Mouse (Mus musculus) hindbrain, embryonic 10.5 days (tissue): ENCODE measurements around the gene Arid1b. TPM values are rescaled to one million over a fixed set of nuclear protein-coding genes. Genes with fewer than 3 reads are reported as not detected.

ENCODE experiments used
- DNase-seq: peaks from one replicate; pipeline ENCODE4 v3.0.0-alpha.2; 2017; ENCODE audit warnings: low spot score
- H3K27ac ChIP-seq: fragments of 300-500 bp; sonication (generic); 2 replicates; pipeline ENCODE4 v1.5.1; 2016; ENCODE audit warnings: mild to moderate bottlenecking, moderate library complexity
- H3K27me3 ChIP-seq: fragments of 300-500 bp; sonication (generic); 2 replicates; pipeline ENCODE4 v1.6.1; 2016; ENCODE audit warnings: mild to moderate bottlenecking; ENCODE audit not compliant: poor library complexity, insufficient read depth, severe bottlenecking
- H3K36me3 ChIP-seq: fragments of 300-500 bp; sonication (generic); 2 replicates; pipeline ENCODE4 v1.6.1; 2016; ENCODE audit warnings: mild to moderate bottlenecking, moderate library complexity
- H3K4me1 ChIP-seq: fragments of 300-500 bp; sonication (generic); replicated peaks from 2 replicates; pipeline ENCODE4 v1.6.1; 2016; ENCODE audit warnings: mild to moderate bottlenecking
- H3K4me3 ChIP-seq: fragments of 300-500 bp; sonication (generic); 2 replicates; pipeline ENCODE4 v1.5.1; 2016; ENCODE audit warnings: mild to moderate bottlenecking, moderate library complexity
- H3K9me3 ChIP-seq: fragments of 300-500 bp; sonication (generic); 2 replicates; pipeline ENCODE4 v1.6.1; 2016; ENCODE audit warnings: mild to moderate bottlenecking, moderate library complexity
- WGBS: fragments of 180-500 bp; shearing (Covaris S2); methylation state at CpG from one replicate; pipeline ENCODE4 v1.1.7; 2016; 5-methylcytosine and 5-hydroxymethylcytosine counted together
- polyA plus RNA-seq: library from polyadenylated mRNA; unstranded; fragments of >200 nt; fragmentation: Nextera tagmentation; extraction: Ambion mirVana; gene quantifications from 2 replicates; pipeline ENCODE4 v1.2.1, GENCODE M21; 2016

Gene Arid1b
- polyA plus RNA-seq, 1 experiment from 2014 or later = 11.7 TPM

DNA sequence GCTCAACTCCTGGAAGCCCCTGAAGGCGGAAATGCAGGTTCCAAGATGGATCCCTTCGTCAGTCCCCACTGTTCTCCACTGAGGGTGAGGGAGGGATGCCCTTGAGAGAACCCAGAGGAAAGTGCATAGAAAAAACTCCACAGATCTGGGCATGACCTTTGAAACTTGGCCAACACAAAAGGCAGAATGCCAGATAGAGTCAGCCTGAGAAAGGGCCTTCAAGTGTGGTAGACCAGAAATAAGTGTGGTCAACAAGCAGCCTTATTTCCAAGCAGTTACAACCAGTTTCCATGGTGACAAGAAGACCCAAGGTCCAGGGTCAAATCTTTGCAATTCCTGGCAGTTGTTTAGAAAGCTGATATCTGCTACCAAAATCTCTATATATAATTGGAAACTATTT, 366.6 kb downstream of the Arid1b start:
- Histone ChIP-seq H3K36me3 (no peaks in the 10 kb centered on the region), H3K27me3 (no peaks in the 10 kb centered on the region), H3K9me3 (no peaks in the 10 kb centered on the region; the same call in 1 of the 2 replicates), H3K4me3 (no peak overlapping the region), H3K27ac (no peak overlapping the region), H3K4me1 (peaks cover 4% of the 10 kb centered on the region; the same call in 1 of the 2 replicates)
- no peak for DNase-seq
- 63% methylated on average over 2 of the region's 2 CpGs for WGBS

GRCm38 (mm10) chr17:5365992-5366398, 371.9 kb downstream of the Arid1b start:
- Histone ChIP-seq H3K9me3 (peaks cover 5% of the 10 kb centered on the region; the same call in 1 of the 2 replicates), H3K4me3 (no peak overlapping the region), H3K4me1 (no peaks in the 10 kb centered on the region; the same call in 1 of the 2 replicates), H3K27ac (no peak overlapping the region), H3K36me3 (no peaks in the 10 kb centered on the region), H3K27me3 (no peaks in the 10 kb centered on the region)
- WGBS = 82% methylated on average over 8 of the region's 8 CpGs
- no peak for DNase-seq

DNA sequence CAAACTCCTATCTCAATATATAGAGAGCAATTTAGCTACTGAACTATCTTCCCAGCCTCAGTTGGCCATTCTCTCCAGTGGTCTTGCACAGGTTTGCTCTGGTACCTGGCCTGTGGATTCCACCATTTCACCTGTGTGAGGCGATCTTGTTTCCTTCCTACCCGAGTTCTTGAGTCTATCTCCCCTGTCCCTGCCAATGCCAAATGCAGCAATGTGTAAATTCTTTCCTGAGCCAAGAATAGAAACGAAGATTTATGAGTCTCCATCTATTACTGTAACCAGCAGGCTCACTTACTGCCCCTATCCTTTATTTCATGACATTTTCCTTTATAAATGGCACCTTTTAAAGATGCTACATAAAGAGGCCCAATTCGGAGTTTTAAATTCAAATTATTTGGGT, 376.9 kb downstream of the Arid1b start:
- H3K27me3 ChIP-seq = no peaks in the 10 kb centered on the region
- 77% methylated on average over 4 of the region's 4 CpGs for WGBS
- H3K36me3 ChIP-seq = no peaks in the 10 kb centered on the region
- DNase-seq = no peak
- H3K4me3 ChIP-seq = no peak overlapping the region
- peaks cover 5% of the 10 kb centered on the region; the same call in 1 of the 2 replicates for H3K9me3 ChIP-seq
- H3K27ac ChIP-seq = no peak overlapping the region
- no peaks in the 10 kb centered on the region; the same call in 1 of the 2 replicates for H3K4me1 ChIP-seq

- H3K4me1 ChIP-seq = no peaks in the 10 kb centered on the region; the same call in 1 of the 2 replicates
- H3K27ac ChIP-seq = no peak overlapping the region
- DNase-seq = no peak
- H3K36me3 ChIP-seq = no peaks in the 10 kb centered on the region
- 75% methylated on average over 7 of the region's 7 CpGs for WGBS
- peaks cover 5% of the 10 kb centered on the region; the same call in 1 of the 2 replicates for H3K9me3 ChIP-seq
- H3K27me3 ChIP-seq = no peaks in the 10 kb centered on the region
- H3K4me3 ChIP-seq = no peak overlapping the region
Observed at GRCm38 (mm10) chr17:5371521-5371920, 377.4 kb downstream of the Arid1b start.

DNA sequence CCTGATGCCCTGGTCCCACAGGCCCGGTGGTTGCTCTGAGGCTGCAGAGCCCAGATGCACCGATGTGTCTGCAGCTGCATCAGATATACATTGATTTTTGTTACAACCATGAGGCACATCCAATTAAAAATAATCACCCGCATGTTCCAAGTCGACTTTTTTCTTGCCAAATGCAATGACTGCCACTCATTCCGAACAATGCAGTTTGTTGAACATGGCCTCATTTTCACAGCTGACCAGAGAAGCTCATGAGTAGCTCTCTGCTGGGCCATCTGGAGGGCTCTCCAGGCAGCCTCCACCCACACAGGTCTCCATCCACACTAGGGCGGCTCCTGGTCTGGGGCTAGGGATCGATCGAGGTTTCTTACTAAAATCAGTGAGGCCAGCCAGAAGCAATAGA, 378.8 kb downstream of the Arid1b start:
- DNase-seq = no peak
- peaks cover 5% of the 10 kb centered on the region; the same call in 1 of the 2 replicates for H3K9me3 ChIP-seq
- WGBS = 80% methylated on average over 8 of the region's 8 CpGs
- H3K27ac ChIP-seq = no peak overlapping the region
- H3K36me3 ChIP-seq = no peaks in the 10 kb centered on the region
- H3K27me3 ChIP-seq = no peaks in the 10 kb centered on the region
- peaks cover 9% of the 10 kb centered on the region for H3K4me1 ChIP-seq
- H3K4me3 ChIP-seq = no peak overlapping the region

DNA sequence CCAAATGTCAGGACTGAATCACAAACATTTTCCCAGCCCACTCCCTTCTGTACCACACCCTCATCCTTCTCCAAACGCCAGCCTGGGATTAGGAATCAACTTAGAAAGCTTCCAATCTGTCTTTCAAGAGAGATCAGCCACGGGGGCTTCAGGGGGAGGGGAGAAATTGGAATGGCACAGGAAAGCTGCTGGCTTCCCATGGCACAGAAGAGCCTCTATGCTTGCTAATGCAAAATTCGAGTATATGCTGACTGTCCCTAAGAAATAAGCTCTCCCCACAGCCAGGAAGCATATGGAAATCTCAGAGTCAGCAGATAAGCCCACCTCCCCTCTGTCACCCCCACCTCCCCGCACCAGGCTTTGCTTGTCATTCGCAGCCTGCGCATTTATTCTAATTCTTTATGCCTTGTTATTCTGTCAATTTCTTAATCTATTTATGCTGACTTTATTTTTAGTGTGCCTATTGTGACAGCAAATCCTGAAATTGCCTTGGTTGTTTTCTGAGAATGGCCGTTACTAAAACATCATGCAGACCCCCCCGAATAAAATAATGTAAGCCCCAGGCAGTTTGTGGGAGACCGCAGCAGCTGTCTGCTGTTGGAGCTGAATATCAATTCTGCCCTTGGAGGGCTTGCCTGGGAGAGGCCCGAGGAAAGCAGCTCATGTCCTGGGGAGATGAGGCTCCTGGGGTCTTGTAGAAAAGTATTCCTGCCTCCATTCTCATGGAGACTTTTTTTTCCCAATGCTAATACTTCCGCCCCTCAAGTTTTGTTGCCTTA, 383.2 kb downstream of the Arid1b start:
- Histone ChIP-seq H3K4me1 (peaks cover 9% of the 10 kb centered on the region), H3K36me3 (no peaks in the 10 kb centered on the region), H3K27ac (no peak overlapping the region), H3K9me3 (no peaks in the 10 kb centered on the region), H3K4me3 (no peak overlapping the region), H3K27me3 (no peaks in the 10 kb centered on the region)
- no peak for DNase-seq
- WGBS = 35% methylated on average over 11 of the region's 11 CpGs

GRCm38 (mm10) chr17:5377930-5378310, 383.8 kb downstream of the Arid1b start:
- Histone ChIP-seq H3K4me1 (peaks cover 9% of the 10 kb centered on the region; the same call in 1 of the 2 replicates), H3K27me3 (no peaks in the 10 kb centered on the region), H3K27ac (no peak overlapping the region), H3K36me3 (no peaks in the 10 kb centered on the region), H3K9me3 (no peaks in the 10 kb centered on the region), H3K4me3 (no peak overlapping the region)
- WGBS = 32% methylated on average over 7 of the region's 7 CpGs
- DNase-seq = no peak

- Histone ChIP-seq H3K9me3 (no peaks in the 10 kb centered on the region), H3K4me1 (peaks cover 6% of the 10 kb centered on the region; the same call in 1 of the 2 replicates), H3K36me3 (no peaks in the 10 kb centered on the region), H3K4me3 (no peak overlapping the region), H3K27ac (no peak overlapping the region), H3K27me3 (no peaks in the 10 kb centered on the region)
- whole genome bisulfite sequencing = 86% methylated on average over 1 of the region's 1 CpGs
- no peak for DNase-seq
Observed at GRCm38 (mm10) chr17:5385694-5386093, 391.6 kb downstream of the Arid1b start.

DNA sequence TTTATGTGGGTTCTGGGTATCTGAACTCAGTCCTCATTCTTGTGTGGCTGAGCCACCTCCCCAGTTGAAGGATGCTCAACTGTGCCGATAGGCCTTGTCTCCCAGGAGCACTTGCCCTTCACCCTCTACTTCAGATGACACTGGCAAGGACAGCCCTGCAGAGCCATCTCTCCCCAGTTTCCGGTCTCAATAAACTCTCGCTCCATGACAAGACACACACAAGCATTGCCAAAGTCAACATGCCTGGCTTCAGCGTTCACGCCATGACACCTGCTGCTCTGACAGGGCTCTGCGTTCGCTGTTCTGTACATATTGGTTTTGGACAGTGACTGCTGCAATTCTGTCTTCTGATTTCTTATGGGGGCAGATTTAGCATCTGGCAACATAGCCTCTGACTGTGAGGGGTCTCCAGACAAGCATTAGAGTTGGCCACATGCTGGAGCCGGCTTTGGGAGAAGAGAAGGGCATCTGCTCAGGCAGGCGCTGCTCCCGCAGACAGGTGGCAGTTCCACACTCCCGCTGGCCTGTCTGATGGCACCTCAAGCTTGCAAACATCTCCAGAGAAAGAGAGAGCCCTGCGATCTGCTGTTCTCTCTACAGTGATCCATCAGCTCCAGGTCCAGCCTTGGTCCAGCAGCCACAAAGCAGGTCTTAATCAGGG, 392.9 kb downstream of the Arid1b start:
- no peak for DNase-seq
- Histone ChIP-seq H3K9me3 (no peaks in the 10 kb centered on the region), H3K36me3 (no peaks in the 10 kb centered on the region), H3K27ac (no peak overlapping the region), H3K4me1 (peaks cover 6% of the 10 kb centered on the region; the same call in 1 of the 2 replicates), H3K27me3 (no peaks in the 10 kb centered on the region), H3K4me3 (no peak overlapping the region)
- WGBS = 87% methylated on average over 12 of the region's 12 CpGs

DNA sequence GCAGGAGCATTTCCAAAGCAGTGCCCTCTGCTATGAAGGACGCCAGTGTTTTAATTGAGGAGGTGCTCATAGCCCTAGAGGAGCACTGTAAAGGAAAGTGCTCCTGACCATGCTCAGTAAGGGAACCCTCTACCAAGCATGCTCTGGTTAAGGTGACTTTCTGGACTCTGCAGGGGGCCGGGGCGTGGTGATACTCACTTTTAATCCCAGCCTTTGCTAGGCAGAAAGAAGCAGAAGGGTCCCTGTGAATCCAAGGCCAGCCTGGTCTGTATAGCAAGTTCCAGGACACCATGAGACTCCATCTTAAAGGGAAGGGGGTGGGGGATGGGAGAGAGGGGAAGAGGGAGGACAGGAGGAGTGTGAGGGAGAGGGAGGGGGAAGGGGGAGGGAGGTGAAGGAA, 394.2 kb downstream of the Arid1b start:
- Histone ChIP-seq H3K4me3 (no peak overlapping the region), H3K4me1 (peaks cover 4% of the 10 kb centered on the region; the same call in 1 of the 2 replicates), H3K36me3 (no peaks in the 10 kb centered on the region), H3K27ac (no peak overlapping the region), H3K9me3 (no peaks in the 10 kb centered on the region), H3K27me3 (no peaks in the 10 kb centered on the region)
- 65% methylated on average over 3 of the region's 3 CpGs for WGBS
- DNase-seq = no peak

DNA sequence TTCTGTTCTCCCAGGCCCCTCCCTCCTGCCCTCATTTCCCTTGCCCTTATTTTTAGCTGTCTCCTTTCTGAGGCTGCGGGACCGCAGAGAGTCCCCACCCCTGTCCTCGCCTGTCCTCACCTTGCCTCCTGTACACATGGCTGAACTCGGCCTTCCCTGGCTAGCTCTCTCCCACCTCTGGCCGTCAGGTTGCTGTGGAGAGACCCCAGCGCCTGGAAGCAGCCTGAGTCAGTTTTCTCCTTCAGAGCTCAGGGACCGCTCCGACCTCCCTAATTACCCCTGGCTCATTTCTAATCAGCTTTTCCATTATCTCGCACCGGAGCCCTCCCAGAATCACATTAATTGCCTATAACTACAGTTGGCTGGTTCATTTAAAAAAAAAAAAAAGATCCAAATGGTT, 396.6 kb downstream of the Arid1b start:
- Histone ChIP-seq H3K36me3 (no peaks in the 10 kb centered on the region), H3K27me3 (0 out of 2 replicates have a peak, but pooled peaks cover 3% of the 10 kb centered on the region), H3K4me1 (0 out of 2 replicates have a peak, but pooled peaks cover 3% of the 10 kb centered on the region), H3K27ac (no peak overlapping the region), H3K4me3 (no peak overlapping the region), H3K9me3 (no peaks in the 10 kb centered on the region)
- 77% methylated on average over 10 of the region's 10 CpGs for WGBS
- DNase-seq = no peak

DNA sequence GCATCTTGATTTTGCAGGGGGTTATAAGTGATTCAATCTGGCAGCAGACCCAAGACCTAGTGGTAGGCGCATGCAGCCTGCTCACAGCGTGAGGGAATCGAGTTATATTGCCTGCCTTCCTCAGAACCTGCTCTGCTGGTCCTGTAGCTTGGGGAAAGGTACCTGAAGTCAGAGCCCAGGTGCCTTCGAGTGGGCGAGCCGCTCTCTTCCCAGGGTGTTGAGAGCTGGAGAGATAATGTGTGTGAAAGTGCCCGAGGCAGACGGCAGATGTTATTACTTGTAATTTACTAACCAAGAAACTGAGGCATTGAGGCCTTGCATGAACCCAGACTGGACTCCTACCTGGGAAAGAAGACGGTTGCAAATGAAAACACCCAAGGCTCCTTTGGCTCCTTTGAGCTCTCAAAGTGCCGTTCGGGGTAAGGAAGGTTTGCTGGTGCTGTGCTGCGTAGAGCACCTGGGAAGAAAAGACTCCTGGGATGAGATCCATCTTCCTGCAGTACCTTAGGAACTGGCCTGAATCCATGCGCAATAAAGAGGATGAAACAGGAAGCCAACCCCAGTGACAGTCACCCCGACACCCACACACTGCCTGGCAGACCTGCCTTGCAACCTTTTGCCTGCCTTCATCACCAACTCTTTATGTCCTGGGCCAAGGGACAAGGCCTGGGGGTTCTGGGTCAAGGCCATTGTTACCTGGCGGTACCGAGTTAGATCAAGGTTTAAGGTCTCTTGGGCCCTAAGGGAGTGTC, 401.5 kb downstream of the Arid1b start:
- WGBS = 88% methylated on average over 16 of the region's 16 CpGs
- Histone ChIP-seq H3K4me1 (0 out of 2 replicates have a peak, but pooled peaks cover under 1% of the 10 kb centered on the region), H3K9me3 (no peaks in the 10 kb centered on the region), H3K4me3 (no peak overlapping the region), H3K36me3 (no peaks in the 10 kb centered on the region), H3K27ac (no peak overlapping the region), H3K27me3 (peaks cover 11% of the 10 kb centered on the region; the same call in 1 of the 2 replicates)
- DNase-seq = no peak
